Mouse (Mus musculus): ENCODE data around the gene Pcyt1a. TPM values are rescaled to one million over a fixed set of nuclear protein-coding genes. Genes with fewer than 3 reads are reported as not detected.
"Not testable (repeated sequence)": the region's sequence is repeated elsewhere in the genome, so short reads cannot be mapped to it uniquely, and the experiment has no call there.

Gene Pcyt1a
- polyA plus RNA-seq, 1 experiment from 2014 or later: 79.9 TPM

- ATAC-seq: no peak
- H3K4me3 ChIP-seq (ENCODE audit: low read length): no peak overlapping the region
- no peak overlapping the region for H3K27ac ChIP-seq (ENCODE audit: low read length)
- H3K9me3 ChIP-seq (ENCODE audit: control insufficient read depth, low read length): no peaks in the 10 kb centered on the region
- peaks cover 10% of the 10 kb centered on the region for H3K4me1 ChIP-seq (ENCODE audit: control insufficient read depth, insufficient read depth, low read length)
- no peak overlapping the region for H3K4me2 ChIP-seq (ENCODE audit: low read depth, low read length)
- H3K36me3 ChIP-seq (ENCODE audit: control insufficient read depth, insufficient read depth, low read length): no peaks in the 10 kb centered on the region
- no peak overlapping the region for H3K9ac ChIP-seq (ENCODE audit: low read depth, low read length)
- 74% methylated on average over 3 of the region's 3 CpGs for WGBS
- H3K27me3 ChIP-seq (replicated peaks; ENCODE audit: control insufficient read depth, insufficient read depth, low read length): no peaks in the 10 kb centered on the region
Measured at GRCm38 (mm10) chr16:32427506-32427905, 3.2 kb upstream of the Pcyt1a start.

DNA sequence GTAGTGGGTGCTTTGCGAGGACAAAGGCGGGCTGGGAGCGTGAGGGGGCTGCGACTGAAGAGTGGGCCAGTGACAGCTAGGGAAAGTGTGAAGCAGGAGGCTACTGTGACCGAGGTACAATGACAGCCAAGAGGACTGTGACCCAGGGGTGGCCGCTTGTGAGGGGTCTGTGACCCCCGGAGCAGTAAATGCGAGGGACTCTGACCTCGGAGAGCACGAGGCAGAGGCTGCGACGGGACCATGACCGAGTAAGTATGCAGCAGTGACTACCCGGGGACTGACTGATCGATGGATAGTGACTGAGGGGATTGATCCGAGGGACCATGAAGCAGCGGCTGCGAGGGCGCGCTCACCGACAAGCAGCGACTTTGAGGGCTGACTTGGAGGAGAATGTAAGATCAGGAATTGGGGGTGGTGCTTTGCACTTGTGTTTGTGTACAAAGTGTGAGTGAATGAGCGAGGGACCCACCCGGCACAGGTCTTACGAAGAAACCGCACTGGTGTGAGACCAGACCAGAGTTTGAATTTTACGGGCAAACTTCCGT lies 398 bp downstream of the Pcyt1a start:
- Histone ChIP-seq H3K9me3 (ENCODE audit: control insufficient read depth, low read length) (no peaks in the 10 kb centered on the region), H3K4me3 (ENCODE audit: low read length) (peak overlapping the region; percentile 81), H3K27me3 (replicated peaks; ENCODE audit: control insufficient read depth, insufficient read depth, low read length) (no peaks in the 10 kb centered on the region), H3K4me2 (ENCODE audit: low read depth, low read length) (peak overlapping the region; percentile 86), H3K27ac (ENCODE audit: low read length) (peak overlapping the region; percentile 93), H3K4me1 (ENCODE audit: control insufficient read depth, insufficient read depth, low read length) (peaks cover 13% of the 10 kb centered on the region), H3K36me3 (ENCODE audit: control insufficient read depth, insufficient read depth, low read length) (no peaks in the 10 kb centered on the region), H3K9ac (ENCODE audit: low read depth, low read length) (peak overlapping the region; percentile 87)
- ATAC-seq: peak; percentile 56; the same call in 1 of the 2 replicates
- whole genome bisulfite sequencing: under 1% methylated on average over 28 of the region's 28 CpGs

GRCm38 (mm10) chr16:32431926-32432325 lies 1.2 kb downstream of the Pcyt1a start:
- WGBS: 86% methylated on average over 1 of the region's 1 CpGs

DNA sequence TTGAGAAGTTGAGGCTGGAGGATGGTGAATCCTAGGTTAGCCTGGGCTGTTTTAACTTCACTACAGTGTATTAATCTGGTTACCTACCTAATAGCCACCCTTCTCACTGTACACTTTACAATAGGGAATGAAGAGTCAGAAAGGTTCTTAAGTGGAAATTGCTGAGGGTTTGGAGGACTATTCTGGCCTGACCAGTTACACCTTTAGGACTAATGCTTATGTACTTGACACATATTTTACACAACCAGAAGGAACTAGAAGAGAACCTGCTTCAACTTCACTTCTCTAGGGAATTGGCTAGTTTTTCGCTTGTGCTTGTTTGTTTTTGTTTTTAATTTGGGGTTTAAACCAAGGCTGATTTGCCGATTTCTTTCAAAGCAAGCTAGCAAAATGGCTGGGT lies 2.4 kb downstream of the Pcyt1a start:
- Histone ChIP-seq H3K27ac (ENCODE audit: low read length) (no peak overlapping the region), H3K9ac (ENCODE audit: low read depth, low read length) (no peak overlapping the region), H3K4me3 (ENCODE audit: low read length) (no peak overlapping the region), H3K9me3 (ENCODE audit: control insufficient read depth, low read length) (no peaks in the 10 kb centered on the region), H3K4me2 (ENCODE audit: low read depth, low read length) (no peak overlapping the region), H3K27me3 (replicated peaks; ENCODE audit: control insufficient read depth, insufficient read depth, low read length) (no peaks in the 10 kb centered on the region), H3K4me1 (ENCODE audit: control insufficient read depth, insufficient read depth, low read length) (peaks cover 13% of the 10 kb centered on the region), H3K36me3 (ENCODE audit: control insufficient read depth, insufficient read depth, low read length) (no peaks in the 10 kb centered on the region)
- WGBS: 91% methylated on average over 2 of the region's 2 CpGs
- ATAC-seq: no peak

More at GRCm38 (mm10) chr16:32431926-32432325, 1.2 kb downstream of the Pcyt1a start:
- no peak overlapping the region for H3K27ac ChIP-seq (ENCODE audit: low read length)
- H3K9ac ChIP-seq (ENCODE audit: low read depth, low read length): peak overlapping the region; percentile 87; the same call in 1 of the 2 replicates
- no peaks in the 10 kb centered on the region for H3K36me3 ChIP-seq (ENCODE audit: control insufficient read depth, insufficient read depth, low read length)
- H3K9me3 ChIP-seq (ENCODE audit: control insufficient read depth, low read length): no peaks in the 10 kb centered on the region
- H3K27me3 ChIP-seq (replicated peaks; ENCODE audit: control insufficient read depth, insufficient read depth, low read length): no peaks in the 10 kb centered on the region
- ATAC-seq: no peak
- peak overlapping the region; percentile 86 for H3K4me2 ChIP-seq (ENCODE audit: low read depth, low read length)
- H3K4me3 ChIP-seq (ENCODE audit: low read length): peak overlapping the region; percentile 81
- peaks cover 13% of the 10 kb centered on the region for H3K4me1 ChIP-seq (ENCODE audit: control insufficient read depth, insufficient read depth, low read length)

DNA sequence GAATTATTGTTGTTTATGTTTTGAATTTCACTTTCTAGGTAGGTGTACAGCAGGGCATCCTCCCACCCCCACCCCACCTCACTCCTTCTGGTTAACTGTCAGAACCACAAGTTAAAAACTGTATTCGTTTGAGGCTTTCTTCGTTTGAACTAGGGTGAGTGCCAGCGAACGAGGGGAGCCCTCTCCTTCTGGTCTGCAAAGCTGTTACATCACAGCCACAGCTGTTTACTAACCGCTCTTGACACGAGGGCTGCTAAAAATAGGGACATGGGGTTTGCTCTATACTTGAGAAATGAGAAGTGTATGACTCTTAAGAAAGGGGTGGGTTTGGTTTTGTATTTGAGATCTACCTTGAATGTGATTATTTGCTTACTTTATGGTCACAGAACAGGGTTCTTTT lies 3.3 kb downstream of the Pcyt1a start:
- no peak overlapping the region for H3K4me3 ChIP-seq (ENCODE audit: low read length)
- no peaks in the 10 kb centered on the region for H3K36me3 ChIP-seq (ENCODE audit: control insufficient read depth, insufficient read depth, low read length)
- H3K4me2 ChIP-seq (ENCODE audit: low read depth, low read length): no peak overlapping the region
- no peaks in the 10 kb centered on the region for H3K27me3 ChIP-seq (replicated peaks; ENCODE audit: control insufficient read depth, insufficient read depth, low read length)
- no peaks in the 10 kb centered on the region for H3K9me3 ChIP-seq (ENCODE audit: control insufficient read depth, low read length)
- no peak for ATAC-seq
- H3K27ac ChIP-seq (ENCODE audit: low read length): no peak overlapping the region
- H3K4me1 ChIP-seq (ENCODE audit: control insufficient read depth, insufficient read depth, low read length): peaks cover 13% of the 10 kb centered on the region
- 53% methylated on average over 6 of the region's 6 CpGs for WGBS
- H3K9ac ChIP-seq (ENCODE audit: low read depth, low read length): no peak overlapping the region

GRCm38 (mm10) chr16:32434691-32435090 lies 4.0 kb downstream of the Pcyt1a start:
- Histone ChIP-seq H3K4me2 (ENCODE audit: low read depth, low read length) (no peak overlapping the region), H3K4me3 (ENCODE audit: low read length) (no peak overlapping the region), H3K4me1 (ENCODE audit: control insufficient read depth, insufficient read depth, low read length) (peaks cover 8% of the 10 kb centered on the region), H3K27me3 (replicated peaks; ENCODE audit: control insufficient read depth, insufficient read depth, low read length) (no peaks in the 10 kb centered on the region), H3K9me3 (ENCODE audit: control insufficient read depth, low read length) (no peaks in the 10 kb centered on the region), H3K36me3 (ENCODE audit: control insufficient read depth, insufficient read depth, low read length) (no peaks in the 10 kb centered on the region), H3K9ac (ENCODE audit: low read depth, low read length) (no peak overlapping the region), H3K27ac (ENCODE audit: low read length) (no peak overlapping the region)
- no peak for ATAC-seq

GRCm38 (mm10) chr16:32436657-32437056 lies 5.9 kb downstream of the Pcyt1a start:
- Histone ChIP-seq H3K9ac (ENCODE audit: low read depth, low read length) (no peak overlapping the region), H3K4me1 (ENCODE audit: control insufficient read depth, insufficient read depth, low read length) (peaks cover 6% of the 10 kb centered on the region; the same call in 1 of the 2 replicates), H3K4me2 (ENCODE audit: low read depth, low read length) (no peak overlapping the region), H3K4me3 (ENCODE audit: low read length) (no peak overlapping the region), H3K27ac (ENCODE audit: low read length) (no peak overlapping the region), H3K9me3 (ENCODE audit: control insufficient read depth, low read length) (no peaks in the 10 kb centered on the region), H3K36me3 (ENCODE audit: control insufficient read depth, insufficient read depth, low read length) (no peaks in the 10 kb centered on the region), H3K27me3 (replicated peaks; ENCODE audit: control insufficient read depth, insufficient read depth, low read length) (no peaks in the 10 kb centered on the region)
- no peak for ATAC-seq
- WGBS: 78% methylated on average over 1 of the region's 1 CpGs

DNA sequence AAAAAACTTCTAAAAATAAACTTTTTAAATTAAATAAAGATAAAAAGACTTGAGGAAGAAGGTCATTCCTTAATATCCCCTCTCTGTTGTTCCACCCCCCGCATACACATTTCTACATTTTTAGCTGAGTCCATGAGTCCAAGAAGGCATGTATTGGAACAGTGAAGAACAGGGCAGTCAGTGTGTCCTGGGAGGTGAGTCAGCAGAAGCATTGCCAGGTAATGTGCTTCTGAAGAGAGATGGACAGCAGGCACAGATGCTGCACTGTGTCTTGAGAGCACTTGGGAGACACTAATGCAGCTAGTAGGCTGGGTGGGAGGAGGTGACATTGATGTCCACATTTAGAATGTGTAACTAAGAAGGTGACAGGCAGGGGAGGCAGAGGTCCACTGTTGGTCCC lies 6.5 kb downstream of the Pcyt1a start:
- Histone ChIP-seq H3K4me1 (ENCODE audit: control insufficient read depth, insufficient read depth, low read length) (0 out of 2 replicates have a peak, but pooled peaks cover 2% of the 10 kb centered on the region), H3K4me3 (ENCODE audit: low read length) (no peak overlapping the region), H3K9me3 (ENCODE audit: control insufficient read depth, low read length) (no peaks in the 10 kb centered on the region), H3K4me2 (ENCODE audit: low read depth, low read length) (no peak overlapping the region), H3K27ac (ENCODE audit: low read length) (no peak overlapping the region), H3K36me3 (ENCODE audit: control insufficient read depth, insufficient read depth, low read length) (no peaks in the 10 kb centered on the region), H3K27me3 (replicated peaks; ENCODE audit: control insufficient read depth, insufficient read depth, low read length) (no peaks in the 10 kb centered on the region), H3K9ac (ENCODE audit: low read depth, low read length) (no peak overlapping the region)
- WGBS: 96% methylated on average over 1 of the region's 1 CpGs
- no peak for ATAC-seq

DNA sequence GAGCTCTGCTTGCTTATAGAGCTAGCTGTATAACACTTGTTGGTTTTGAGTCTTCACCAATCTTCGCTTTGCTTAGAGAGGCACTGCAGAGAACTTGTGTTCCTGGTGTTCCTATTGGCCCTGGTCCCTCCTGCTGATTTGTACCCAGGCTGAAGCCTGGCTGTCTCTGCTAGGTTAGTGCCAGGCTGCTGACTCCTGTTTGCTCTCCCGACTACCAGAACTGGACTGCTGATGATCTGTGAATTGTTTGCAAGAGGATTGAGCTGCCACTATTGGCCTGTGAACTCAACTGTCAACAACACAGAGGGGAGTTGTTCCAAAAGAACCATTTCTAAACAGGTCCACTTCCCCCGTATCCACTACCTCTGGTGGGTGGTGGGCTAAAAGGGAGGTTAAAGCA lies 10.7 kb downstream of the Pcyt1a start:
- no peak overlapping the region for H3K27ac ChIP-seq (ENCODE audit: low read length)
- 80% methylated on average over 3 of the region's 3 CpGs for WGBS
- ATAC-seq: no peak
- H3K27me3 ChIP-seq (replicated peaks; ENCODE audit: control insufficient read depth, insufficient read depth, low read length): no peaks in the 10 kb centered on the region
- no peak overlapping the region for H3K4me2 ChIP-seq (ENCODE audit: low read depth, low read length)
- no peak overlapping the region for H3K4me3 ChIP-seq (ENCODE audit: low read length)
- 0 out of 2 replicates have a peak, but pooled peaks cover 2% of the 10 kb centered on the region for H3K4me1 ChIP-seq (ENCODE audit: control insufficient read depth, insufficient read depth, low read length)
- no peaks in the 10 kb centered on the region for H3K9me3 ChIP-seq (ENCODE audit: control insufficient read depth, low read length)
- H3K36me3 ChIP-seq (ENCODE audit: control insufficient read depth, insufficient read depth, low read length): no peaks in the 10 kb centered on the region
- H3K9ac ChIP-seq (ENCODE audit: low read depth, low read length): no peak overlapping the region

GRCm38 (mm10) chr16:32444615-32445014 lies 13.9 kb downstream of the Pcyt1a start:
- not testable (repeated sequence) for H3K9me3 ChIP-seq (ENCODE audit: control insufficient read depth, low read length); H3K4me3 ChIP-seq (ENCODE audit: low read length); H3K36me3 ChIP-seq (ENCODE audit: control insufficient read depth, insufficient read depth, low read length); H3K4me1 ChIP-seq (ENCODE audit: control insufficient read depth, insufficient read depth, low read length); H3K27ac ChIP-seq (ENCODE audit: low read length); H3K9ac ChIP-seq (ENCODE audit: low read depth, low read length); H3K4me2 ChIP-seq (ENCODE audit: low read depth, low read length); H3K27me3 ChIP-seq (replicated peaks; ENCODE audit: control insufficient read depth, insufficient read depth, low read length); ATAC-seq
- WGBS: 88% methylated on average over 3 of the region's 3 CpGs

Measured in intestine, embryonic 16.5 days (tissue).